22 mouse cellular contexts compared by ENCODE assay signal in genomic region chr11:25866292-25866691, GRCm38 (mm10).
DNase-seq lines count a peak whose midpoint lies in the region; ATAC-seq and TF ChIP-seq lines count a peak whose summit lies in the region.
"Had no signal": no experiment of that assay in that cellular context is flagged by ENCODE, and none has a peak within 500 bp of the region (broad histone marks: within the 10 kb centered on the region; RNA-seq: fewer than 3 reads in every experiment).

No protein-coding gene starts in this region.

- no peak overlapping the region for H3K9ac ChIP-seq in hindbrain, embryonic 16.5 days (ENCODE audit: low read depth, low read length)
- no peak overlapping the region for H3K9ac ChIP-seq in hindbrain, embryonic 13.5 days
- H3K9ac ChIP-seq: forebrain, embryonic 12.5 days; lung, embryonic 14.5 days; midbrain, embryonic 13.5 days; neural tube, embryonic 15.5 days had no signal

- DNase-seq in brain, embryonic 14.5 days (ENCODE audit: low read depth): peak; percentile 53
- DNase-seq in cerebellum, adult 9-10 months: peak; percentile 40
- DNase-seq in retina, embryonic 14.5 days (ENCODE audit: low spot score): peak; percentile 9
- no peak for DNase-seq in heart, postnatal 4 days
- DNase-seq in frontal cortex, postnatal 14 days (ENCODE audit: low spot score in 2 of 2): no peak
- DNase-seq: gastrocnemius, postnatal 36 days; heart, postnatal 14 days; kidney, adult 9 months; kidney, postnatal 36 days; layer of hippocampus, postnatal 36 days; lung, embryonic 14.5 days; thymus, adult 18-20 months had no signal

- H3K36me3 ChIP-seq in hindbrain, embryonic 16.5 days (ENCODE audit: control insufficient read depth, insufficient read depth, low read length): no peaks in the 10 kb centered on the region
- H3K36me3 ChIP-seq in hindbrain, embryonic 13.5 days: no peaks in the 10 kb centered on the region
- H3K36me3 ChIP-seq: forebrain, embryonic 12.5 days; midbrain, embryonic 13.5 days; neural tube, embryonic 15.5 days had no signal

- no peak overlapping the region for H3K4me3 ChIP-seq in hindbrain, embryonic 16.5 days (ENCODE audit: low read length)
- no peak overlapping the region for H3K4me3 ChIP-seq in hindbrain, embryonic 13.5 days
- H3K4me3 ChIP-seq: forebrain, embryonic 12.5 days; midbrain, embryonic 13.5 days; myocyte; neural tube, embryonic 15.5 days had no signal

- no peak overlapping the region for H3K27ac ChIP-seq in hindbrain, embryonic 16.5 days (ENCODE audit: low read depth, low read length)
- H3K27ac ChIP-seq in hindbrain, embryonic 13.5 days: no peak overlapping the region
- H3K27ac ChIP-seq: forebrain, embryonic 12.5 days; macrophage; midbrain, embryonic 13.5 days; neural tube, embryonic 15.5 days had no signal

- no peak for TF ChIP-seq POLR2A in brain, embryonic 14.5 days (IDR thresholded peaks at IDR 0.05; ENCODE audit: borderline replicate concordance, extremely low read depth, insufficient read depth, insufficient read length, poor library complexity, severe bottlenecking)

- H3K9me3 ChIP-seq in hindbrain, embryonic 16.5 days (ENCODE audit: control insufficient read depth, low read length): no peaks in the 10 kb centered on the region
- H3K9me3 ChIP-seq in hindbrain, embryonic 13.5 days: no peaks in the 10 kb centered on the region
- H3K9me3 ChIP-seq: forebrain, embryonic 12.5 days; midbrain, embryonic 13.5 days; neural tube, embryonic 15.5 days had no signal

- TF ChIP-seq CTCF in brain, embryonic 14.5 days (IDR thresholded peaks at IDR 0.05; ENCODE audit: borderline replicate concordance, extremely low read depth, insufficient read depth, insufficient read length): no peak

- WGBS in hindbrain, embryonic 16.5 days: 58% methylated on average over 2 of the region's 2 CpGs
- 71% methylated on average over 2 of the region's 2 CpGs for WGBS in hindbrain, embryonic 13.5 days

- ATAC-seq in hindbrain, embryonic 16.5 days: peak; percentile 68; the same call in 1 of the 2 replicates
- ATAC-seq in hindbrain, embryonic 13.5 days (ENCODE audit: low FRiP score): no peak
- ATAC-seq: inflammation-experienced regulatory T-cells, adult 6 months; midbrain, embryonic 13.5 days had no signal

- H3K4me2 ChIP-seq in hindbrain, embryonic 16.5 days (ENCODE audit: low read length): no peak overlapping the region
- H3K4me2 ChIP-seq in hindbrain, embryonic 13.5 days: no peak overlapping the region
- H3K4me2 ChIP-seq: forebrain, embryonic 12.5 days; heart, embryonic 11.5 days; liver, embryonic 11.5 days; lung, embryonic 14.5 days; midbrain, embryonic 13.5 days; neural tube, embryonic 15.5 days had no signal

- no peaks in the 10 kb centered on the region; the same call in 1 of the 2 replicates for H3K27me3 ChIP-seq in hindbrain, embryonic 16.5 days (replicated peaks; ENCODE audit: control insufficient read depth, insufficient read depth, low read length)
- no peaks in the 10 kb centered on the region for H3K27me3 ChIP-seq in hindbrain, embryonic 13.5 days
- H3K27me3 ChIP-seq: forebrain, embryonic 12.5 days; midbrain, embryonic 13.5 days; neural tube, embryonic 15.5 days had no signal

- H3K4me1 ChIP-seq in hindbrain, embryonic 16.5 days (ENCODE audit: control insufficient read depth, insufficient read depth, low read depth, low read length): 0 out of 2 replicates have a peak, but pooled peaks cover 2% of the 10 kb centered on the region
- H3K4me1 ChIP-seq in hindbrain, embryonic 13.5 days (replicated peaks): 0 out of 2 replicates have a peak, but pooled peaks cover 2% of the 10 kb centered on the region

Comparison
In these comparisons a context has a peak if more than half of its experiments do, and no peak if none do; other contexts are left out.
1. DNase-seq: peak in brain, embryonic 14.5 days (single experiment), cerebellum, adult 9-10 months (single experiment) and retina, embryonic 14.5 days (single experiment); none in heart, postnatal 4 days (single experiment) and frontal cortex, postnatal 14 days (0 of 2).